Mouse (Mus musculus): Measurements from ENCODE around the gene Pus7l. TPM values are rescaled to one million over a fixed set of nuclear protein-coding genes. Genes with fewer than 3 reads are reported as not detected.
"Not testable (repeated sequence)": the region's sequence is repeated elsewhere in the genome, so short reads cannot be mapped to it uniquely, and the experiment has no call there.

Pus7l gene
- total RNA-seq, 2 experiments from 2014 or later = 3.3 to 4.8 TPM

DNA sequence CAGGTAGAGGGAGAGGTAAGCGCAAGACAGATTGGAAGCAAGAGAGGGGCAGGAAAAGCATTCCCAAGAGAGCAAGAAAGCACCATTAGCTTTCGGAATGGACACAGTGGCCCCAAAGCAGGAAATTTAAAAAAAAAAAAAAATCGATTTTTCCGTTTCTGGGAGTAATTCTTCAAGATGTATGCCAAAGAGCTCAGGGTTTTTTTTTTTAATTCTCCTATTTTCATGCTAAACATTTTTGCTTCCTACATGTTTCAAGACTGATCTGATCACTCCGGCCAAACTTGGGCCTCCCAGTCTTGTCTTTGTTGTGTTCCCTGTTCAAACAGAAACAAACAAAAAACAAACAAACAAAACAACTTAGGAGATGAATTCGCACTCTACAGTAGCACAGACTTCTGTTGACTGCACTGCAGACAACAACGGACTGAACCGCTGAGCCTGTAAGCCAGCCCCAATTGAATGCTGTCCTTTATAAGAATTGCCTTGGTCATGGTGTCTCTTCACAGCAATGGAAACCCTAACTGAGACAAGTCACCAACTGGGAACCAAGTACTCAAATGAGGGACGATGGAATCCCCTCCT is 797 bp upstream of the Pus7l start:
- no peak for DNase-seq (ENCODE audit: low spot score in 2 of 2)

DNA sequence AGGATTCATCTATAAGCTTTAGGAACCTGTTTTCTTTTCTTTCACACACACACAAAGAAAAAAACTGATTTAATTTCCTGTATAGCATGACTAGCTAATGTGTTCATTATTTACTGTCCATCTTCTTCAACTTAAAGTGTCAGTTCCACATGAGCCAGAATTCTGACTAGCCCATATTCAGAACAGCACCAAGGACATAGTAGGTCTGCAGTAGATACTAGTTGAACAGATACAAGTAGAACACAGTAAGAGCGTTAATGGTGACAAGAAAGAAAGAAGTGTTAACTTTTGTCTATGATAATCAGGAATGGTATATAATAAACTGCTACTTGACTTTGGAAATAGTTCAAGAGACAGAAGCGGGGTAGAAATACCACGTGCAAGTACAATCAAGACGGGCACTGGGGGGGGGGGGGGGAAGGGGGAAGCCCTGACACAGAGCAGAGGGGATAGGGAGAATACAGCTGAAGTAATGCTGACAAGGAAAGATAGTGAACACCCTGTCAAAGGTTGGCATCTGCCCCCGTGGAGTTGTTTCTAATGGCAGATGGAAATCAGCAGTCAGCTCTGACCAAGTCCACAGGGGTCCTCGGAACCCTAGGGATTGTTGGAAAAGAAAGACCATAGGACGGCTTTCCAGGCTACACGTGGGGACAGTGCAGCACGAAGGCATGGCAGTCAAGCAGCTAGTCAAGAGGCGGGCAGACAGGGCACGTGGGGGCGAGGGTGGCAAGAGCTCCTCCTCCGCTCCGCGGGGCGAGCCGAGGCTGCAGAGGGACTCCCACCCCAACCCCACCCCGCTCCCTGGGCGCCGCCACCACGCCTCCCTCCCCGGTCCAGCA is 559 bp downstream of the Pus7l start:
- no peak for DNase-seq (ENCODE audit: low spot score in 2 of 2)

DNA sequence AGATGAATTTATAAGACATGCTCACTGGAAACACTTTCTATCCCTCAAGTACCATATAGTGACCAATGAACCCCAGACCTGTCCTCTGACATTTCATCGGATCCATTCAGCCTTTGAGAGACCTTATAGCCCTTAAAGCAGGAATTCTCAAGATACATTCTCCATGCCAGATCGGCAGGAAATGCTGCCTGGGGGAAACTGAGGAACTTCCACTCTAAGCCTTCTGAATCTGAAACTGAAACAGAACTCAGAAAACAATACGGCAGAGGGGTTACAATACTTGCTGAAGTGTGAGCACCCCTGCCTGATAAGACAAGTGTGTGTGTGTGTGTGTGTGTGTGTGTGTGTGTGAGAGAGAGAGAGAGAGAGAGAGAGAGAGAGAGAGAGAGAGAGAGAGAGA is 4.1 kb downstream of the Pus7l start:
- DNase-seq (ENCODE audit: low spot score in 2 of 2) = no peak

DNA sequence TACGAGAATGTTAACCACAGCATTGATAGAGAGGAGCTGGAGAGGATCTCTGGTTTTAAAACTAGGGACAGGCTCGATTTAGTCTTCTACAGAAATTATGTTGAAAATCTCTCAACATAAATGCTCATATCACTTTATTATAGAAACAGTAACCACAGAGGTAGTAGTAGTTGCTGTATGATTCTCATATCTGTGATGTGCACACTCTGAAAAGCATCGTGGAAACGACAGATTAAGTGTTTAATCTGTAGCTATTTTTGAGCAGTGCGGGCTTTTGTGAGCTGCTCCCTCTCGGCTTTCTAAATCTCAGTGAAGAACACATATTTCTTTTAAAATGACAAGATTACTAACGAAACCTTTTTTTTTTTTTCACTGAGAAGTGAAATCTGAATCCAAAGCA is 7.8 kb downstream of the Pus7l start:
- no peak for DNase-seq (ENCODE audit: low spot score in 2 of 2)

DNA sequence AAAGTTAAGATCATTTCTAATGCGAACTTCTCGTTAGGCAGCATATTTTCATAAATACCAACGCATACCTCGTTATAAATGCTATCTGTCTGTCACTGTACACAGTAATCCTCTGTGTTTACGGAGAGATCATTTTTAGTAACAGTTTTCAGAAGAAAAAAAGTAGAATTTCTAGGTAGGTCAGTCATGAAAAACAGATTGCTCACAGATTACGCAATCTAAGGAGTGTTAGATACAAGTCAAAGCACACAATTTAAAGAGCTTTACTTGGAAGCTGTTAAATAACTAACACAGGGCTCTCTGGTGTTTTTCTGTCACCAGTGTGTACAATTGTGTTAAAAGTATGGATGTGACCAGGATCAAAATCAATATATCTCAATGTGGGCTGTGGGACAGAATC is 10.4 kb downstream of the Pus7l start:
- DNase-seq (ENCODE audit: low spot score in 2 of 2) = no peak

DNA sequence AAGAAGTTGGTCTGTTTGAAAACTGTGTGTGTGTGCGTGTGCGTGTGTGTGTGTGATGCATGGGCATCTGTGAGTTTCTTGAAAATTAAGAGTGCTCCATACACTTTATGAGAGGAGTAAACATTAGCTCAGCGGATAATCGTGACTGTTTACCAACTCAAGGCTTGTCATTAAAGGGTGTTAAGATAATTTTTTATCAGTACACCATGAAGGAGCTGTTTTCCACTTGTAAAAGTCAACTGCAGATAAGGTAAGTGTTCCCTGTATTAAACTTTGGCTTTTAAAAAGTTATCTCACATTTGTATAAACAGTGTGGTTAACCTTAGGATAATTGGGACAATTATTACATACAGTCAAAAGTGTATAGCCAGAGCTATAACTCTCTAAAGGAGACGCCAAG is 11.0 kb downstream of the Pus7l start:
- DNase-seq (ENCODE audit: low spot score in 2 of 2) = no peak

DNA sequence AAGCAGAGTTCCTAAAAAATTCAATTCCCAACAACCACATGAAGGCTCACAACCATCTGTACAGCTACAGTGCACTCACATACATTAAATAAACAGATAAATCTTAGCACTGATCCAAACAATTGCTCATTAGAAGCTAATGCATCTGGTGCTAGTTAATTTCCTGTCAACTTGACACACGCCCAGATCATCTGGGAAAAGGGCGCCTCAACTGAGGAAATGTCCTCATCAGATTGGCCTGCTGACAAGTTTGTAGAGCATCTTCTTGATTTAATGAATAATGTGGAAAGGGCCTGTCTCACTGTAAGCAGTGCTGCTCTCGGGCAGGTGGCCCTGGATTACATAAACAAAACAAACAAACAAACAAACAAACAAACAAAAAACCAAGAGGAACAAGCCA is 12.8 kb downstream of the Pus7l start:
- no peak for DNase-seq (ENCODE audit: low spot score in 2 of 2)

DNA sequence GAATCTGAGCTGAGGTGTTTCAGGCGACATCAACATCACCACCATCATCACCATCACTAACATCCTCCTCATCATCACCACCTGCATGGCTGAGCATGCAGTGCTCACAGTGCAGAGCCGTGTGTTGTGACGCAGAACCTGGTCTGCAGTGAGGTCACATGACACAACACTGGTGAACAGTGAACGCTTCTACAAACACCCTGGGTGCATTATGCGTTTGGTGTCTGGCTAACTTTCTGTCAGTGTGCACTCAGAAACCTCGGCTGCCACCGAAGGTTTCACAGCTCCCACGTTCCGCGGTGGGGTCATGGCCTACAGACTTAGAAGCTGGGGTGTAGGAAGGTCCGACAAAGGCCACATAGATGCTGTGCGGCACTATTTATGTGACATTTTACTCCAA is 18.4 kb downstream of the Pus7l start:
- DNase-seq (ENCODE audit: low spot score in 2 of 2) = no peak

DNA sequence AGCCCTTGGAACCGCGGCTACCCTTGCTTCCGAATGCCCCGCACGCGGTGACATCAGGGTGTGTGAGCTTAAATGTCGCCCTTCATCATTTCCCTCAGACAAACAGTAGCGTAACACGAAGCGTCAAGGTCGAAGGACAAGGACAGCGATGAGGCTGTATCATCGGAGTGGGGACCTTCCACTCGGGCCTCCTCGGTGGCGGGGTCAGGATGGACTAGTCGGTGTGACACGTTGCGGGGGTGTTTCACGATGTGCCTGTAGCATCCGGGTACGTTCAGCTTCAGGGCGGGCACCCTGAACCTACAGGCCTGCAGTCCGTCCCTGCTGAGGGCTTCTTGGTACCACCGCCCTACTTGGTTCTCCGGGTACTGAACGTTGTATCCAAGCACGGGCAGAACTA is 20.1 kb downstream of the Pus7l start:
- DNase-seq (ENCODE audit: low spot score in 2 of 2) = no peak

DNA sequence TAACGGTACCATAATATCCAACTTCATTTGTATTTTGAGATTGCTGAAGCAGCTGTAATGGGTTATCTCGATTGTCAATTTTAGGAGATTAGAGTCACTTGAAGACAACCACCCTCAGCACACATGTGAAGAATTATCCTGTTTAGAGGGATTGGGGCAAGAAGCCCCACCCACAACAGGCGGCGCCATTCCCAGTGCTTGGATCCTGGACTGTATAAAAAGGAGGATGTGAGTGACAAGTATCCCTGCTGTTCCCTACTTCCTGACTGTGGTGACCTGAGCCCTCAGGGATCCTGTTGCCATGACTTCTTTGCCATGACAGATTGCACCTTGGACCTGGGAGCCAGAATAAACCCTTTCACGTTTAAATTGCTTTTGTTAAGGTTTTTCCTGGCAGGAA is 22.4 kb downstream of the Pus7l start:
- no peak for DNase-seq (ENCODE audit: low spot score in 2 of 2)

DNA sequence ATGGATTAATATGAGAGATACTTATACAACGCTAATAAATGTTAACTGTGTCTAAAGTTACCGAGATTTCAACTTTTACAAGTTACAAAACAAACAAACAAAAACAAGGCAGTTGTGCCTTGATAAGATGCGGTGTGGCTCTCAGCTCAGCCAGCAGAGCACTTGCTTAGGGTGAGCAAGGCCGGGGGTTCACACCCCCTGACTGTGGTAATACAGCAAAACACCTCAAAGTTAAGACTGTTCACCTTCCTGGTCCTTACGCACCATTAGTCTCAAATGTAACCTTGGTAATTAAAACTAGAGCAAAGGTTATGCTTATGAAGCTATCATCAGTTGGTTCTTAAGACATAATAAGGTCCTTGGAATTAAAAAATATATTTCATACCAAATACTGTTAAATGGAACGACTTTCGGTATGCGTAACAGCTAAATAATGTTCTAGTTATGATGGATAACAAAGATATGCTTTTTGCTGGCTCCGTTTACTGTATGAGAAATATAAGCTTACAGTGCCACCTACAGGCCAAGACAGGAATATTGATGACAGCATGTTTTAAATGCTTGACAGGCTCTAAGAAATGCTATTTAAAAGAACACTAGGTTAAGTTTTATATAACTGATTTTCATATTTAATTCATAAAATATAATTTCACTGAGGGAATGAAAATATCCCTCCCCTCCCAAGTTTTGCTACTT is 23.0 kb downstream of the Pus7l start:
- DNase-seq (ENCODE audit: low spot score in 2 of 2) = no peak

DNA sequence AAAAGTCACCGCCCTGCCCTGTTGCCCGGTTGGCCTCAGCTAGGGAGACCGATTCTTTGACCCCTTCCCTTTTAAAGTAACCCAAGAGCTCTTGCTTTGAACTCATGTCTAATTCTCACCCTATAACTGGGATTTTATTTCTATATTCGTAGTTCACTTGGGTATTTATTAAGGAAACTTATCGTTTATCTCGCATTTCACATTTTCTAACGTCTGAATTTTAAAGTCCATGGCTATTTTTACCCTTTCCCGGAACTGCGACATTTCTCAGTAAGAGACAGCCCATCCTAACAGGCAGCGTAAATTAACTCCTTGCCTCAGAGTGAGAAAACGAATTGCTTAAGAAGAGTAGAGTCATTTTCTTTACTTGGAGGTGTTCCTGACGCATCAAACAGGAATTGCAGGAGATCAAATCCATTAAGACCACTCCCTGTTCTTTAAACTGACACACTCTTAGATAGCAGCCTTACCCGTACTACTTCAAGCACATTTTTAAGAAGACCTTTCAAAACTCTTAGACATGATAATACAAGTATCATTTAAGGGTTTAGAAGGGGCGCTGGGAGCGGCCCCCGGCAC is 25.3 kb downstream of the Pus7l start:
- no peak for DNase-seq (ENCODE audit: low spot score in 2 of 2)

DNA sequence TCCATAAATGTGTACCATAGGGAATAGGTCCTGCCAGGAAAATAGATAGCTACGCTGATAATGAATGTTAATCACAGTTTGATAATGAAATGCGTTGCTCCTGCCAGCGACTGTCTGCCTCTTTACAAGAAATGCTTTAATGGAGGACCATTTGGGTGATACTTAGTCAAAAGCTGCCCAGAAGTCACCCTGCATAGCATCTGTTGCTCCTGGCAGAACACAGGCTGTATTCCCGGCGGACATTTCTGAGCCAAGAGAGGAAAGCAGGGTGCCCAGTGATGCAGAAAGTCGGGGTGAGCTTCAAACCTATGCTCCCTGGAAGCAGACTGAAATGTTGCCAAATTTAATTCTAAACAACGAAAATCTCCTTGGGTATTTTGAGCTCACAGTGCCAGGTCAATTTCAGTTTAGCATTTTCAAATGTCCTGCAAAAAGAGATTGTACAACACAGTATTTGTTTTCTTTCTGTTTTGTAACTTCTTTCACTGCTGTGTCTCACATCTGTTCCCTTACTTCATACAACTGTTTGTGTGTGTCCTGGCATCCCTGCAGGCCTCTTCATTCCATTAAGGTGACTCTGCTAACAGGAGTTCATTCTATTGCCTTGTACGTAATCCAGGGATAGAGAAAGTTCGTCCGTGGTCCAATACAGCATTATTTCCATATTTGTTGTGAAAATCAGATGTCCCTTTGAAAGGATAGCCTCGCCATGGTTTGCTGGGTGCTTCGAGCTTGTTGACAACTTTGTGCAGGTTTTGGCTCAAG is 39.7 kb downstream of the Pus7l start:
- peak in 1 of 2 experiments; percentile 18 for DNase-seq (ENCODE audit: low spot score in 2 of 2)

DNA sequence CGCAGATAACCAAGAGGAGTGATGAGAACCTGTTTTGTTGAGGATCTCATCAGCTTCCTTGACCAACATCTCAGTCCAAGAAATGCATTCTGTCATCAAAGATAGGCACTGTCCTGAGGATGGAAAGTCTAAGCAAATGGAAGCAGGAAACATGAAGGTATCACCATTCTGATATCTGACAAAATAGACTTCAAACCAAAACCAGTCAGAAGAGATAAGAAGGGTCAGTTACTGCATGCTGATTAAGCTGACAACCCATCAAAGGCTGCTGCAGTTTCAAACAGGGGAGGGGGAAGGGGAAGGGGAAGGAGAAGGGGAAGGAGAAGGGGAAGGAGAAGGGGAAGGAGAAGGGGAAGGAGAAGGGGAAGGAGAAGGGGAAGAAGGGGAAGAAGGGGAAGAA is 44.1 kb downstream of the Pus7l start:
- no peak for DNase-seq (ENCODE audit: low spot score in 2 of 2)

DNA sequence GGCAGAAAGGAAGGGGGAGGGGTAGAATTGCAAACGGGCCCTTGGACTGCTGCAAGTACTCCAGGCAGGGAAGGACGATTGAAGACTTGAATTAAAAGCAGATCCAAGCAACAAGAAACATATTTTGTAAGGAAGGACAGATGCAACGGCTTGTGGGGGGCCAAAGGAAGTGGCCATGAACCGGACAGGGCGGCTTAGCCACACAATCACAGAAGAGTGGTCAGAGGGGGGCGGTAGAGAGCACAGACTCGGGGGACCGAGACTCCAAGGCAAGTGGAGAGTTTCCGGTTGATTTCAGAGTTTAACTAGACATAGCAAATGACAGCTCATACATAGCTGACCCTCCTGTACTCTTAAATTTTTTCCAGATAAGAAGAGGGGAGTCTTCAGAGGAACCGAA is 47.4 kb downstream of the Pus7l start:
- DNase-seq (ENCODE audit: low spot score in 2 of 2) = no peak

DNA sequence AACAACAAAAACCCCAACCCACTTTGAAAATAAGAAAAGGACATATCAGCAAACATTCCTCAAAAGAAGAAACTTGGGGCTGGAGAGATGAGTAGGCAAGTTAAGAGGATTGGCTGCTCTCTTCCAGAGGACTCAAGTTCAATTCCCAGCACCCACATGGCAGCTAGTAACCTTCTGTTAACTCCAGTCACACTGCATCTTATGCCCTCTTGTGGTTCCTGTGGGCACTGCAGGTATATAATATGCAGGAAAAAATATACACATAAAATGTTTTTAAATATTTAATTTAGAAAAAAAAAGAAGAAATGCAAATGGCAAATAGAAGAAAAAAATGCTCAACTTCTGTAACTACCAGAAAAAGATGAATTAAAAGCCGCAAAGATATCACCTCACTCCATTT is 48.9 kb downstream of the Pus7l start:
- DNase-seq (ENCODE audit: low spot score in 2 of 2) = no peak

DNA sequence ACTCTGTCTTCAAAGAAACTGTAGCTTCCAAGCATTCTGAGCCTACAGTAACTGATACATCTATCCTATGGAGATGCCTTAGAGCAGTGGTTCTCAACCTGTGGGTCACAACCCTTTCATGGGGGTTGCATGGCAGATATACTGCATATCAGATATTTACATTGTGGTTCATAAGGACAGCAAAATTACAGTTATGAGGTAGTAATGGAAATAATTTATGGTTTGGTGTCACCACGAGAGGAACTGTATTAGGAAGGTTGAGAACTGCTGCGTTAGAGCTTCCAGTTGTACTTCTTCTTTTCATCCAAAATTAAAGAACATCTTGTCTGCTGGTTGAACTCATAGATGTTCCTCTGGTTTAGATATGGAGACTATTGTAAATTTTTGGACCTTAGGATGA is 53.9 kb downstream of the Pus7l start:
- DNase-seq (ENCODE audit: low spot score in 2 of 2) = no peak

DNA sequence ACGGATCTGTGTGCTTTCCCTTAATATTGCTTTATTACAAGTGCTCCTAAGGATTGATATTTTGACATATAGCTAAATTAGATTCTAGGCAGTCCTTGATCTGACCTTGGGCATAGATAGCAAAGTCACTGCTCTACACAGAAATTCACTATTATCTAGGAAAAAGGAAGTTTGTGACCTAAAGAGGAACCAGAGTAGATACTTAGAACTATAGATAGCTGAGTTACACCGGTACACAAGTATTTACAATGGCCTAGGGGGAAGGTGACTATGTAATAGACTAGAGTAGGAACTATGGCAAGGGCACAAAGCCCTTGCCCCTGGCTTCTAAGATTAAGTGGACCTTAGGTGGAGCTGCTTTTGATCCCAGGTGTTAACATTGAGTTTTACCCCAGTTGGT is 55.3 kb downstream of the Pus7l start:
- not testable (repeated sequence) for DNase-seq (ENCODE audit: low spot score in 2 of 2)

DNA sequence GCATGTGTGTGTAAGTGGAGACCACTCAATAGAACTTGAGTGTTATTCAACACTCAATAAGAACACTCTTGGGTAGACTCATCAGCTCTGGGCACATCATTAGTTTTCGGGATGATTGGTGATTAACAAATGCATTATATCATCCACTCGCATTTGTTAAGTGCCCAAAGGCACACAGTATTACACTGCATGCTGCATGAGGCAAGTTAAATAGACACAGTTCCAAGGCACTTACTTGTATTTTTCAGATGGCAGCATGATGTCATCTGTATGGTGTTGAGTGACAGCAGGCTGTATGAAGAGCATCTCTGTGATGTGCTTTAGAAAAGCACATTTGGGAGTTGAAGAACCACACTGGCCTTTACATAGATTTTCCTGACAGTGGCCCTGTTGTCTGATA is 60.8 kb downstream of the Pus7l start:
- no peak for DNase-seq (ENCODE audit: low spot score in 2 of 2)

DNA sequence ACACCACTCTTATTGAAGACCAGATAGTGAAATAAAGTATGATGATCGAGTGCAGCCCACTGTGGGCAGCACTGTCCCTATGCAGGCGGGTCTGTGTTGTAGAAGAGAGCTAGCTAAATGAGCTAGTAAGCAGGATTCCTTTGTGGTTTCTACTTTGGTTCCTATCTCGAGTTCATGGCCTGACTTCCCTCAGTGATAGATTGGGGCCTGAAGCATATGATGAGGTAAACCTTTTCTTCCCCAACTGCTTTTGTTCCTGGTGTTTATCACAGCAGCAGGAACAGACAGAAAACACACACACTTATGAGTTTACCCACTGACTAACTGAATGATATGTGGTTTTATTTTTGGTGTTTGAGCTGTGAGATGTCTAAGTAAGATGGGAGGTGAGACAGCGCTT is 62.6 kb downstream of the Pus7l start:
- DNase-seq (ENCODE audit: low spot score in 2 of 2) = no peak

DNA sequence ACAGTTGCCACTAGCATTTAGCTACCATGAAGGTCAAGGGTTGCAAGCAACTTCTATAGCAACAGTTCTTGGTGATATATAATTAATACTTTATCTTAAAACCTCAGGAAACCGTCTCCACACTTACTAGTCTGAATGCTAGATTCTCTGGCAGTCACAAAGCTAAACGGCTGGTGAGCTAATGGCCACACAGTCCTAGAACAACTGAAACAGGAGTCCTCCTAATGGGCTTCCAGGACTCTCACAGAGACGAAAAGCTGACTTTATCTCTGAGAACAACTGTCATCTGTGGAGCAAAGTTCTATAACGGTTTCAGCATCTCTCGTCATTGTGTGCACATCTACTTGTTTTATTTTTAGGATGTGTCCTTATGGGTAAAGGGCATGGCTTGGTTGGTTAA is 63.1 kb downstream of the Pus7l start:
- DNase-seq (ENCODE audit: low spot score in 2 of 2) = no peak

Measured in gastrocnemius, postnatal 4 days (tissue).